Mouse (Mus musculus) liver, embryonic 14.5 days (tissue): Measurements from ENCODE around the gene Hnrnph3. TPM values are rescaled to one million over a fixed set of nuclear protein-coding genes. Genes with fewer than 3 reads are reported as not detected.

ENCODE experiments used
- ATAC-seq: fragments of 200-750 bp; cut with Nextera tagmentation; 2 replicates; pipeline ENCODE4 v1.8.0; 2017; ENCODE audit warnings: moderate number of reproducible peaks, mild to moderate bottlenecking, moderate library complexity; ENCODE audit not compliant: insufficient read depth
- DNase-seq, 3 experiments: peaks; one replicate each; pipeline ENCODE4 v3.0.0-alpha.2; 2012 to 2013; ENCODE audit warnings: low read depth in 3 of 3, low spot score in 3 of 3
- H3K27ac ChIP-seq: fragments of 300-500 bp; sonication (generic); 2 replicates; pipeline ENCODE4 v1.5.1; 2014; ENCODE audit warnings: moderate library complexity, mild to moderate bottlenecking, control low read depth, inconsistent platforms
- H3K27me3 ChIP-seq: fragments of 300-500 bp; sonication (generic); 2 replicates; pipeline ENCODE4 v1.6.1; 2014; ENCODE audit warnings: mild to moderate bottlenecking, low read length, moderate library complexity; ENCODE audit not compliant: control insufficient read depth, insufficient read depth
- H3K36me3 ChIP-seq: fragments of 300-500 bp; sonication (generic); replicated peaks from 2 replicates; pipeline ENCODE4 v1.6.1; 2014; ENCODE audit warnings: low read depth; ENCODE audit not compliant: control insufficient read depth, insufficient read depth
- H3K4me1 ChIP-seq, 2 experiments: fragments of 200-500 bp in 1 of 2; fragments of 300-500 bp in 1 of 2; sonication (generic) in 1 of 2; replicated peaks; 2 replicates each; pipeline ENCODE4 v1.6.1; 2012 to 2014; ENCODE audit warnings: antibody characterized with exemption in 1 of 2, inconsistent platforms in 1 of 2, low read length in 1 of 2; ENCODE audit not compliant: control insufficient read depth in 2 of 2, insufficient read depth in 2 of 2
- H3K4me2 ChIP-seq: fragments of 300-500 bp; sonication (generic); 2 replicates; pipeline ENCODE4 v1.6.1; 2014; ENCODE audit warnings: low read depth, mild to moderate bottlenecking, control low read depth, moderate library complexity
- H3K4me3 ChIP-seq, 2 experiments: fragments of 200-500 bp in 1 of 2; fragments of 300-500 bp in 1 of 2; sonication (generic) in 1 of 2; 2 replicates each; pipeline ENCODE4 v1.5.1; 2012 to 2014; ENCODE audit warnings: low read depth in 2 of 2, low read length in 2 of 2, mild to moderate bottlenecking in 2 of 2, control low read depth in 1 of 2, inconsistent platforms in 1 of 2, moderate library complexity in 1 of 2; ENCODE audit not compliant: insufficient read depth in 1 of 2
- H3K9ac ChIP-seq: fragments of 300-500 bp; sonication (generic); replicated peaks from 2 replicates; pipeline ENCODE4 v1.6.1; 2014; ENCODE audit warnings: mild to moderate bottlenecking, control low read depth, moderate library complexity
- H3K9me3 ChIP-seq: fragments of 300-500 bp; sonication (generic); 2 replicates; pipeline ENCODE4 v1.6.1; 2016; ENCODE audit warnings: low read length, mixed read lengths; ENCODE audit not compliant: control insufficient read depth
- CTCF ChIP-seq: IDR thresholded peaks from 2 replicates; pipeline ENCODE4 v1.5.1; 2016; ENCODE audit warnings: antibody characterized with exemption, low read depth, control low read depth
- EP300 ChIP-seq: IDR thresholded peaks from 2 replicates; pipeline ENCODE4 v1.6.1; 2016; ENCODE audit warnings: antibody characterized with exemption, low read depth
- WGBS: fragments of 180-500 bp; shearing (Covaris S2); extraction: QIAGEN DNeasy Blood & Tissue Kit; methylation state at CpG from one replicate; pipeline ENCODE4 v1.1.7; 2014; ENCODE audit not compliant: insufficient replicate concordance; 5-methylcytosine and 5-hydroxymethylcytosine counted together
- polyA plus RNA-seq, 2 experiments: library from polyadenylated mRNA; depleted of rRNA in 1 of 2; stranded (reverse) in 1 of 2; unstranded in 1 of 2; fragments of >200 nt; fragmentation: Nextera tagmentation in 1 of 2; extraction: Ambion mirVana in 1 of 2; gene quantifications; 2 replicates each; pipeline versions ENCODE4 v1.2.1 to v1.2.3; 2012 to 2014

Gene Hnrnph3
- polyA plus RNA-seq, 2 experiments: 12.4 to 23.2 TPM

GRCm38 (mm10) chr10:63032267-63032666, 8.2 kb upstream of the Hnrnph3 start:
- 63% methylated on average over 3 of the region's 3 CpGs for WGBS
- Histone ChIP-seq H3K27me3 (no peaks in the 10 kb centered on the region), H3K4me2 (no peak overlapping the region), H3K27ac (no peak overlapping the region), H3K9ac (no peak overlapping the region), H3K4me3 (no peak overlapping the region), H3K36me3 (no peaks in the 10 kb centered on the region), H3K4me1 (no peaks in the 10 kb centered on the region), H3K9me3 (no peaks in the 10 kb centered on the region)
- DNase-seq (no peak), ATAC-seq (no peak)
- TF ChIP-seq CTCF (no peak), EP300 (no peak)

DNA sequence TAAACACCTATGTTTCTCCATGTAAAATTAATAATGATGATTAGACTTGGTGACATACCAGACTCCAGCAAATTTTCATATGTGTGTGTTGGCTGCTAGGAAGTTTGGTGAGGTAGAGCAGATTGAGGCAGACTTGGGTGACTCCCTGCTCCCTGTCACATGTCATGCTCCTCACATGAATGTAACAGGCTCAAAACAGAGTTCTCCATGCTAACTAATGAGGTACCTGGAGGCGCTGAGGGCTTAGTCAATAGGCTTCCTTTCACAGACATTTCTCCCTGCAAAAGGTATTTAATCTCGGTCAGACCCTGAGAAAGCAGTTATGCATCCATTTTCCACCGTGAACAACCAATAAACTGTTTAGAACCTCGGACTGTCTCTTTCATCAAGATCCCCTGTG, 4.4 kb upstream of the Hnrnph3 start:
- H3K9me3 ChIP-seq: no peaks in the 10 kb centered on the region
- WGBS: 73% methylated on average over 4 of the region's 4 CpGs
- no peak overlapping the region for H3K27ac ChIP-seq
- H3K9ac ChIP-seq: no peak overlapping the region
- no peaks in the 10 kb centered on the region for H3K27me3 ChIP-seq
- TF ChIP-seq EP300 (no peak), CTCF (no peak)
- H3K4me1 ChIP-seq: peaks cover 3 to 7% of the 10 kb centered on the region in 2 experiments; a peak in 2 of 4 replicates
- no peaks in the 10 kb centered on the region for H3K36me3 ChIP-seq
- DNase-seq: no peak
- no peak overlapping the region for H3K4me2 ChIP-seq
- no peak overlapping the region for H3K4me3 ChIP-seq
- ATAC-seq: no peak

DNA sequence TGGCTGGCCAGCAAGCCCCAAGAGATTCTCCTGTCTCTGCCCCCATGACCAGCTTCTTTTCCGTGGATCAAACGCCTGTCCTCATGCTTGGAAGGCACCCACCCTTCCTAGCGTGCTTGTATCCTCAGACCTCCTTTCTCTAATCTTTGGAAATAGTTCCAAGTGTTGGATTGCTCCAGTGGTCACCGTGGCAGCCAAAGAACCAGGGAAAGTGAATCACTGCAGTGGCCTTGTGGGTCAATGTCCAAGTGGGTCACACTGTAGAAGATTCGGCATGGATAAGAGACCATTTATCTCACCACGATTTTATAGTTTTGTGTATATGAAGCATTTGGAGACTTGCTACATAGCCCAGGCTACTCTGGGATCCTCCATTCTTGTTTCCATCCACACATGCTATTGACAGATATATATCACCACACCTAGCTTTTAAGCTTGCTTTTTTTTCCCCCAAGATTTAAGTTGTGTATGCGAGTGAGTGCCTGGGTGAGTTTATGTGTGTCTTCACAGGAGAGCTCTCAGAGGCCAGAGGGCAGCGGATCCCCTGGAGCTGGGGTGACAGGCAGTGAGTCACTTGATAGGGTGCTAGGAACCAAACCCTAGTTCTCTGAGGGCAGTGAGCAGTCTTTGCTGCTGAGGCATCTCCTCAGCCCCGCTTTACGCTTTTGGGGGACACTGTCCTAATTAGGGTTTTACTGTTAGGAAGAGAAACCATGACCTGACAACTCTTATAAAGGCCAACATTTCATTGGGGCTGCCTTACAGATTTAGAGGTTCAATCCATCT, 3.6 kb upstream of the Hnrnph3 start:
- Histone ChIP-seq H3K36me3 (no peaks in the 10 kb centered on the region), H3K4me2 (no peak overlapping the region), H3K9ac (no peak overlapping the region), H3K27me3 (no peaks in the 10 kb centered on the region), H3K4me1 (peaks cover 3 to 7% of the 10 kb centered on the region in 2 experiments; a peak in 2 of 4 replicates), H3K27ac (no peak overlapping the region), H3K9me3 (no peaks in the 10 kb centered on the region), H3K4me3 (no peak overlapping the region)
- ATAC-seq (no peak), DNase-seq (no peak)
- TF ChIP-seq CTCF: no peak
- no peak for TF ChIP-seq EP300
- 72% methylated on average over 10 of the region's 10 CpGs for WGBS

DNA sequence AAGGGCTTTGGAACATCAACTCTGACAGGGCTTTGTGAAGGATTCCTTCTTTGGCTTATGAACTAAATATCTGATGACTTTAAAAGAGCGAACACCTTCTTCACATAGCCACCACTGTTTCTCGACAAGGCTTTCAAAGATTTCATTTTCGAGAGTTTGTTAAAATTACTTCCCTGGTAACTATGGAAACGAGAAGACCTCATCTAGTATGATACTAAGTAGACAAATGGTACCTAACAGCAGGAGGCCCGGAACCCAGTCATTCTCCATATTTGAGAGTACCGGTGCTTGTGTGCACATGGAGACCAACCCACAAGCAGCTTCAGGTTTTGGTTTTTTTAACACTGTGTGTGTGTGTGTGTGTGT, 2.8 kb upstream of the Hnrnph3 start:
- H3K4me2 ChIP-seq: no peak overlapping the region
- 76% methylated on average over 6 of the region's 6 CpGs for WGBS

GRCm38 (mm10) chr10:63026156-63026794, 2.3 kb upstream of the Hnrnph3 start:
- DNase-seq: no peak
- no peak overlapping the region for H3K4me2 ChIP-seq
- WGBS: 77% methylated on average over 8 of the region's 8 CpGs
- ATAC-seq: no peak
- no peak overlapping the region for H3K27ac ChIP-seq
- no peak overlapping the region for H3K4me3 ChIP-seq
- no peaks in the 10 kb centered on the region for H3K36me3 ChIP-seq
- H3K9me3 ChIP-seq: no peaks in the 10 kb centered on the region
- no peak overlapping the region for H3K9ac ChIP-seq
- H3K4me1 ChIP-seq: peaks cover 13% of the 10 kb centered on the region in 2 experiments
- TF ChIP-seq CTCF (no peak), EP300 (no peak)
- no peaks in the 10 kb centered on the region for H3K27me3 ChIP-seq

More for the DNA sequence above, 2.8 kb upstream of the Hnrnph3 start:
- ATAC-seq: no peak
- no peaks in the 10 kb centered on the region for H3K9me3 ChIP-seq
- no peak for DNase-seq
- no peaks in the 10 kb centered on the region for H3K36me3 ChIP-seq
- no peak for TF ChIP-seq CTCF
- TF ChIP-seq EP300: no peak
- no peaks in the 10 kb centered on the region for H3K27me3 ChIP-seq
- H3K4me3 ChIP-seq: no peak overlapping the region
- no peak overlapping the region for H3K9ac ChIP-seq
- no peak overlapping the region for H3K27ac ChIP-seq
- peaks cover 8 to 10% of the 10 kb centered on the region in 2 experiments for H3K4me1 ChIP-seq
